Mouse (Mus musculus): ENCODE measurements around the gene Tmem235. TPM values are rescaled to one million over a fixed set of nuclear protein-coding genes. Genes with fewer than 3 reads are reported as not detected.

Tmem235 gene
- total and polyA plus RNA-seq, 2 experiments: not detected

GRCm38 (mm10) chr11:117871911-117872584 lies 11.5 kb downstream of the Tmem235 start:
- Histone ChIP-seq H3K79me2 (ENCODE audit: control insufficient read depth, insufficient read depth, low read length) (no peaks in the 10 kb centered on the region), H3K27me3 (ENCODE audit: control insufficient read depth, insufficient read depth, low read length) (no peaks in the 10 kb centered on the region), H3K4me3 (ENCODE audit: insufficient read depth, low read depth, low read length) (no peak overlapping the region), H3K9ac (ENCODE audit: low read depth, low read length) (no peak overlapping the region), H3K36me3 (ENCODE audit: control insufficient read depth, insufficient read depth, low read length) (no peaks in the 10 kb centered on the region), H3K4me1 (ENCODE audit: control insufficient read depth, insufficient read depth, low read length) (peaks cover 12% of the 10 kb centered on the region; the same call in 1 of the 2 replicates), H3K27ac (replicated peaks; ENCODE audit: insufficient read depth, low read depth, low read length) (no peak overlapping the region)
- TF ChIP-seq POLR2A (IDR thresholded peaks at IDR 0.05; ENCODE audit: extremely low read depth, insufficient read depth, low read length) (no peak), CTCF (IDR thresholded peaks at IDR 0.05; ENCODE audit: low read depth, low read length) (no peak)
- WGBS: 71% methylated on average over 12 of the region's 12 CpGs
- no peak for DNase-seq (ENCODE audit: extremely low read depth, low read depth, low spot score)

GRCm38 (mm10) chr11:117872861-117873608 lies 12.5 kb downstream of the Tmem235 start, which contains the start of gene Tha1:
Gene Tha1, minus strand, starts transcription at chr11:117873481.
- Histone ChIP-seq H3K79me2 (ENCODE audit: control insufficient read depth, insufficient read depth, low read length) (no peaks in the 10 kb centered on the region), H3K27me3 (ENCODE audit: control insufficient read depth, insufficient read depth, low read length) (no peaks in the 10 kb centered on the region), H3K4me3 (ENCODE audit: insufficient read depth, low read depth, low read length) (peak within 1 kb of the TSS; percentile 88), H3K27ac (replicated peaks; ENCODE audit: insufficient read depth, low read depth, low read length) (peak within 1 kb of the TSS; percentile 75), H3K4me1 (ENCODE audit: control insufficient read depth, insufficient read depth, low read length) (peaks cover 19% of the 10 kb centered on the region), H3K9ac (ENCODE audit: low read depth, low read length) (peak within 1 kb of the TSS; percentile 95), H3K36me3 (ENCODE audit: control insufficient read depth, insufficient read depth, low read length) (no peaks in the 10 kb centered on the region)
- peak; percentile 76 for DNase-seq (ENCODE audit: extremely low read depth, low read depth, low spot score)
- 2% methylated on average over 51 of the region's 51 CpGs for WGBS
- no peak for TF ChIP-seq CTCF (IDR thresholded peaks at IDR 0.05; ENCODE audit: low read depth, low read length)
- TF ChIP-seq POLR2A (IDR thresholded peaks at IDR 0.05; ENCODE audit: extremely low read depth, insufficient read depth, low read length): peak; percentile 70

GRCm38 (mm10) chr11:117874419-117874818 lies 13.9 kb downstream of the Tmem235 start:
- H3K36me3 ChIP-seq (ENCODE audit: control insufficient read depth, insufficient read depth, low read length): no peaks in the 10 kb centered on the region

GRCm38 (mm10) chr11:117875681-117876080 lies 15.1 kb downstream of the Tmem235 start:
- WGBS: 71% methylated on average over 6 of the region's 6 CpGs
- DNase-seq (ENCODE audit: extremely low read depth, low read depth, low spot score): no peak
- Histone ChIP-seq H3K4me1 (ENCODE audit: control insufficient read depth, insufficient read depth, low read length) (peaks cover 28% of the 10 kb centered on the region), H3K27ac (replicated peaks; ENCODE audit: insufficient read depth, low read depth, low read length) (peak overlapping the region; percentile 11; the same call in 1 of the 2 replicates), H3K9ac (ENCODE audit: low read depth, low read length) (no peak overlapping the region), H3K4me3 (ENCODE audit: insufficient read depth, low read depth, low read length) (no peak overlapping the region), H3K27me3 (ENCODE audit: control insufficient read depth, insufficient read depth, low read length) (no peaks in the 10 kb centered on the region), H3K79me2 (ENCODE audit: control insufficient read depth, insufficient read depth, low read length) (no peaks in the 10 kb centered on the region), H3K36me3 (ENCODE audit: control insufficient read depth, insufficient read depth, low read length) (no peaks in the 10 kb centered on the region)
- no peak for TF ChIP-seq CTCF (IDR thresholded peaks at IDR 0.05; ENCODE audit: low read depth, low read length)
- TF ChIP-seq POLR2A (IDR thresholded peaks at IDR 0.05; ENCODE audit: extremely low read depth, insufficient read depth, low read length): no peak

More at GRCm38 (mm10) chr11:117874419-117874818, 13.9 kb downstream of the Tmem235 start:
- TF ChIP-seq CTCF (IDR thresholded peaks at IDR 0.05; ENCODE audit: low read depth, low read length): peak; percentile 37; the same call in 1 of the 2 replicates
- TF ChIP-seq POLR2A (IDR thresholded peaks at IDR 0.05; ENCODE audit: extremely low read depth, insufficient read depth, low read length): no peak
- no peak overlapping the region for H3K27ac ChIP-seq (replicated peaks; ENCODE audit: insufficient read depth, low read depth, low read length)
- WGBS: 60% methylated on average over 4 of the region's 4 CpGs
- H3K4me3 ChIP-seq (ENCODE audit: insufficient read depth, low read depth, low read length): no peak overlapping the region
- peaks cover 29% of the 10 kb centered on the region for H3K4me1 ChIP-seq (ENCODE audit: control insufficient read depth, insufficient read depth, low read length)
- no peaks in the 10 kb centered on the region for H3K79me2 ChIP-seq (ENCODE audit: control insufficient read depth, insufficient read depth, low read length)
- no peaks in the 10 kb centered on the region for H3K27me3 ChIP-seq (ENCODE audit: control insufficient read depth, insufficient read depth, low read length)
- H3K9ac ChIP-seq (ENCODE audit: low read depth, low read length): no peak overlapping the region
- DNase-seq (ENCODE audit: extremely low read depth, low read depth, low spot score): no peak

- Histone ChIP-seq H3K79me2 (ENCODE audit: control insufficient read depth, insufficient read depth, low read length) (no peaks in the 10 kb centered on the region), H3K4me3 (ENCODE audit: insufficient read depth, low read depth, low read length) (peak overlapping the region; percentile 17; the same call in 1 of the 2 replicates), H3K4me1 (ENCODE audit: control insufficient read depth, insufficient read depth, low read length) (peaks cover 24% of the 10 kb centered on the region), H3K36me3 (ENCODE audit: control insufficient read depth, insufficient read depth, low read length) (no peaks in the 10 kb centered on the region), H3K27me3 (ENCODE audit: control insufficient read depth, insufficient read depth, low read length) (no peaks in the 10 kb centered on the region), H3K9ac (ENCODE audit: low read depth, low read length) (peak overlapping the region; percentile 47), H3K27ac (replicated peaks; ENCODE audit: insufficient read depth, low read depth, low read length) (peak overlapping the region; percentile 38)
- 5% methylated on average over 13 of the region's 13 CpGs for WGBS
- TF ChIP-seq POLR2A (IDR thresholded peaks at IDR 0.05; ENCODE audit: extremely low read depth, insufficient read depth, low read length) (no peak), CTCF (IDR thresholded peaks at IDR 0.05; ENCODE audit: low read depth, low read length) (no peak)
- DNase-seq (ENCODE audit: extremely low read depth, low read depth, low spot score): peak; percentile 86
Measured at GRCm38 (mm10) chr11:117877917-117878745, 17.6 kb downstream of the Tmem235 start.
